Mouse (Mus musculus) megakaryocyte, embryonic 14.5 days (primary cell): ENCODE measurements around the gene Pcp4. TPM values are rescaled to one million over a fixed set of nuclear protein-coding genes. Genes with fewer than 3 reads are reported as not detected.

Experiments
- H3K27me3 ChIP-seq: replicated peaks from 2 replicates; pipeline ENCODE3; 2012; ENCODE audit warnings: inconsistent platforms
- H3K36me3 ChIP-seq: replicated peaks from 2 replicates; pipeline ENCODE3; 2012; ENCODE audit warnings: low read length, inconsistent platforms, mixed read lengths
- H3K4me1 ChIP-seq: 2 replicates; pipeline ENCODE4 v1.6.1; 2012; ENCODE audit warnings: inconsistent platforms
- H3K4me3 ChIP-seq: replicated peaks from 2 replicates; pipeline ENCODE3; 2012; ENCODE audit warnings: moderate library complexity, mild to moderate bottlenecking, inconsistent platforms
- H3K9me3 ChIP-seq: 2 replicates; pipeline ENCODE4 v1.6.1; 2012; ENCODE audit warnings: inconsistent platforms
- FLI1 ChIP-seq: IDR thresholded peaks from 2 replicates; pipeline ENCODE4 v1.6.1; 2012; ENCODE audit warnings: low read length, inconsistent platforms, mixed read lengths
- GATA1 ChIP-seq: IDR thresholded peaks from 3 replicates; pipeline ENCODE4 v1.6.1; 2012; ENCODE audit warnings: mixed read lengths, low read length, inconsistent platforms, borderline replicate concordance
- polyA plus RNA-seq: library from polyadenylated mRNA; stranded (reverse); fragments of >175 nt; gene quantifications from 2 replicates; pipeline ENCODE4 v1.2.3, GENCODE M21; 2012; ENCODE audit warnings: low replicate concordance; ENCODE audit not compliant: insufficient read depth

Pcp4 gene
- polyA plus RNA-seq, 1 experiment = not detected

GRCm38 (mm10) chr16:96454086-96454485, 13.3 kb upstream of the Pcp4 start:
- TF ChIP-seq FLI1 (no peak), GATA1 (no peak)
- Histone ChIP-seq H3K4me3 (no peak overlapping the region), H3K27me3 (no peaks in the 10 kb centered on the region), H3K4me1 (no peaks in the 10 kb centered on the region), H3K36me3 (no peaks in the 10 kb centered on the region), H3K9me3 (no peaks in the 10 kb centered on the region)

GRCm38 (mm10) chr16:96457612-96458011, 9.8 kb upstream of the Pcp4 start:
- Histone ChIP-seq H3K4me1 (no peaks in the 10 kb centered on the region), H3K9me3 (no peaks in the 10 kb centered on the region), H3K4me3 (no peak overlapping the region), H3K36me3 (no peaks in the 10 kb centered on the region), H3K27me3 (peaks cover 3% of the 10 kb centered on the region)
- TF ChIP-seq GATA1 (no peak), FLI1 (no peak)

- Histone ChIP-seq H3K27me3 (peaks cover 3% of the 10 kb centered on the region), H3K36me3 (no peaks in the 10 kb centered on the region), H3K4me3 (no peak overlapping the region), H3K4me1 (no peaks in the 10 kb centered on the region), H3K9me3 (no peaks in the 10 kb centered on the region)
- TF ChIP-seq GATA1 (no peak), FLI1 (no peak)
Observed at GRCm38 (mm10) chr16:96459356-96459755, 8.1 kb upstream of the Pcp4 start.

GRCm38 (mm10) chr16:96460788-96461187, 6.6 kb upstream of the Pcp4 start:
- Histone ChIP-seq H3K9me3 (no peaks in the 10 kb centered on the region), H3K36me3 (no peaks in the 10 kb centered on the region), H3K4me1 (no peaks in the 10 kb centered on the region), H3K4me3 (no peak overlapping the region), H3K27me3 (peaks cover 3% of the 10 kb centered on the region)
- TF ChIP-seq GATA1 (no peak), FLI1 (no peak)

GRCm38 (mm10) chr16:96468011-96468410, 605 bp downstream of the Pcp4 start:
- Histone ChIP-seq H3K4me1 (peaks cover 3% of the 10 kb centered on the region; the same call in 1 of the 2 replicates), H3K9me3 (no peaks in the 10 kb centered on the region), H3K4me3 (no peak overlapping the region), H3K27me3 (peaks cover 8% of the 10 kb centered on the region), H3K36me3 (no peaks in the 10 kb centered on the region)
- TF ChIP-seq GATA1 = no peak
- no peak for TF ChIP-seq FLI1

GRCm38 (mm10) chr16:96468698-96469097, 1.3 kb downstream of the Pcp4 start:
- Histone ChIP-seq H3K27me3 (peaks cover 8% of the 10 kb centered on the region), H3K4me1 (peaks cover 3% of the 10 kb centered on the region; the same call in 1 of the 2 replicates), H3K36me3 (no peaks in the 10 kb centered on the region), H3K9me3 (no peaks in the 10 kb centered on the region), H3K4me3 (no peak overlapping the region)
- TF ChIP-seq GATA1 (no peak), FLI1 (no peak)

- H3K9me3 ChIP-seq = no peaks in the 10 kb centered on the region
- peaks cover 3% of the 10 kb centered on the region; the same call in 1 of the 2 replicates for H3K4me1 ChIP-seq
- H3K27me3 ChIP-seq = peaks cover 8% of the 10 kb centered on the region
- no peak overlapping the region for H3K4me3 ChIP-seq
- no peaks in the 10 kb centered on the region for H3K36me3 ChIP-seq
- TF ChIP-seq FLI1 (no peak), GATA1 (no peak)
Observed at GRCm38 (mm10) chr16:96469640-96470039, 2.2 kb downstream of the Pcp4 start.

GRCm38 (mm10) chr16:96472361-96472760, 5.0 kb downstream of the Pcp4 start:
- TF ChIP-seq GATA1 = no peak
- TF ChIP-seq FLI1 = no peak
- H3K4me3 ChIP-seq = no peak overlapping the region
- H3K9me3 ChIP-seq = no peaks in the 10 kb centered on the region
- no peaks in the 10 kb centered on the region for H3K36me3 ChIP-seq
- H3K27me3 ChIP-seq = peaks cover 8% of the 10 kb centered on the region
- H3K4me1 ChIP-seq = peaks cover 3% of the 10 kb centered on the region; the same call in 1 of the 2 replicates

- H3K36me3 ChIP-seq = no peaks in the 10 kb centered on the region
- H3K9me3 ChIP-seq = no peaks in the 10 kb centered on the region
- H3K4me3 ChIP-seq = no peak overlapping the region
- TF ChIP-seq FLI1 (no peak), GATA1 (no peak)
- no peaks in the 10 kb centered on the region for H3K4me1 ChIP-seq
- H3K27me3 ChIP-seq = peaks cover 8% of the 10 kb centered on the region
Observed at GRCm38 (mm10) chr16:96472816-96473215, 5.4 kb downstream of the Pcp4 start.

GRCm38 (mm10) chr16:96474185-96474584, 6.8 kb downstream of the Pcp4 start:
- H3K36me3 ChIP-seq = no peaks in the 10 kb centered on the region
- peaks cover 2% of the 10 kb centered on the region for H3K27me3 ChIP-seq
- H3K4me3 ChIP-seq = no peak overlapping the region

GRCm38 (mm10) chr16:96481791-96482190, 14.4 kb downstream of the Pcp4 start:
- Histone ChIP-seq H3K27me3 (no peaks in the 10 kb centered on the region), H3K36me3 (no peaks in the 10 kb centered on the region), H3K4me1 (no peaks in the 10 kb centered on the region), H3K9me3 (peaks cover 7% of the 10 kb centered on the region; the same call in 1 of the 2 replicates), H3K4me3 (no peak overlapping the region)
- TF ChIP-seq FLI1 (no peak), GATA1 (no peak)

More at GRCm38 (mm10) chr16:96474185-96474584, 6.8 kb downstream of the Pcp4 start:
- TF ChIP-seq GATA1 (no peak), FLI1 (no peak)
- Histone ChIP-seq H3K9me3 (no peaks in the 10 kb centered on the region), H3K4me1 (no peaks in the 10 kb centered on the region)
